Mouse (Mus musculus) thymus, adult 2 months (tissue): ENCODE data around the gene Zscan5b. TPM values are rescaled to one million over a fixed set of nuclear protein-coding genes. Genes with fewer than 3 reads are reported as not detected.
A peak's percentile ranks its signal among the peaks of the same experiment; 100 is the strongest.
"Not testable (repeated sequence)": the region's sequence is repeated elsewhere in the genome, so short reads cannot be mapped to it uniquely, and the experiment has no call there.

Source experiments
- DNase-seq: peaks from one replicate; pipeline ENCODE4 v3.0.0; 2021
- H3K27ac ChIP-seq: fragments of 200-500 bp; 2 replicates; pipeline ENCODE4 v1.5.1; 2012; ENCODE audit warnings: low read length, control low read depth; ENCODE audit not compliant: control insufficient read depth, insufficient read depth
- H3K27me3 ChIP-seq: fragments of 200-500 bp; 2 replicates; pipeline ENCODE4 v1.6.1; 2012; ENCODE audit warnings: mild to moderate bottlenecking, low read length, moderate library complexity, mixed read lengths; ENCODE audit not compliant: control insufficient read depth, insufficient read depth
- H3K36me3 ChIP-seq: fragments of 200-500 bp; 2 replicates; pipeline ENCODE4 v1.6.1; 2012; ENCODE audit warnings: mild to moderate bottlenecking, low read length, moderate library complexity; ENCODE audit not compliant: control insufficient read depth, insufficient read depth
- H3K4me1 ChIP-seq: fragments of 200-500 bp; replicated peaks from 2 replicates; pipeline ENCODE4 v1.6.1; 2012; ENCODE audit warnings: low read length; ENCODE audit not compliant: control insufficient read depth, insufficient read depth
- H3K4me3 ChIP-seq: fragments of 200-500 bp; 2 replicates; pipeline ENCODE4 v1.5.1; 2012; ENCODE audit warnings: mild to moderate bottlenecking, low read length, control low read depth, moderate library complexity; ENCODE audit not compliant: control insufficient read depth, insufficient read depth
- CTCF ChIP-seq: fragments of 200-500 bp; IDR thresholded peaks from 2 replicates; pipeline ENCODE4 v1.5.1; 2012; ENCODE audit warnings: mild to moderate bottlenecking, control low read depth, low read length, moderate library complexity, borderline replicate concordance; ENCODE audit not compliant: control insufficient read depth, poor library complexity, insufficient read depth; ENCODE audit errors: extremely low read depth
- POLR2A ChIP-seq: fragments of 200-500 bp; IDR thresholded peaks from 2 replicates; pipeline ENCODE4 v1.6.1; 2012; ENCODE audit warnings: mild to moderate bottlenecking, low read length, control low read depth, moderate library complexity; ENCODE audit not compliant: control insufficient read depth, poor library complexity, insufficient read depth; ENCODE audit errors: extremely low read depth
- WGBS: fragments of 180-500 bp; shearing (Covaris S2); methylation state at CpG from one replicate; pipeline ENCODE4 v1.1.7; 2018; 5-methylcytosine and 5-hydroxymethylcytosine counted together
- polyA plus RNA-seq: library from polyadenylated mRNA; depleted of rRNA; stranded (reverse); fragments of >200 nt; gene quantifications from 2 replicates; pipeline ENCODE4 v1.2.3, GENCODE M21; 2012

Gene Zscan5b
- polyA plus RNA-seq, 1 experiment: not detected

GRCm38 (mm10) chr7:6258232-6259220, 36.4 kb downstream of the Zscan5b start:
- H3K27ac ChIP-seq: no peak overlapping the region
- no peaks in the 10 kb centered on the region for H3K36me3 ChIP-seq
- H3K27me3 ChIP-seq: no peaks in the 10 kb centered on the region
- TF ChIP-seq POLR2A (no peak), CTCF (no peak)
- DNase-seq: no peak
- no peak overlapping the region for H3K4me3 ChIP-seq
- H3K4me1 ChIP-seq: no peaks in the 10 kb centered on the region
- WGBS: 54% methylated on average over 16 of the region's 16 CpGs

GRCm38 (mm10) chr7:6260004-6260403, 37.9 kb downstream of the Zscan5b start:
- not testable (repeated sequence) for H3K27me3 ChIP-seq, H3K27ac ChIP-seq, DNase-seq, H3K4me1 ChIP-seq, H3K4me3 ChIP-seq, H3K36me3 ChIP-seq
- 82% methylated on average over 2 of the region's 2 CpGs for WGBS

DNA sequence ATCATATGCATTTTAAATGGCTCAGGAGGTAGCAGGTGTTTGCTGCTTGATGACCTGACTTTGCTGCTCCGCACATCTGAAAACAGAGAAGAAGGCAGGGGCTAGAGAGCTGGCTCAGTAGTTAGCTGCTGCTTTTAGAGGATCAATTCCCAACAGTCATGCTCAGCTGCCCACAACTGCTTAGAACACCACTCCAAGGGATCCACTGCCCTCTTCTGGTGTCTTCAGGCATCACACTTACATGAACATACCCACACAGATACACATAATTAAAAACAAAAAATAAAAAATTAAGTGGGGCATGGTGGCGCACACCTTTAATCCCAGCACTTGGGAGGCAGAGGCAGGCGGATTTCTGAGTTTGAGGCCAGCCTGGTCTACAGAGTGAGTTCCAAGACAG, 40.0 kb downstream of the Zscan5b start:
- no peak overlapping the region for H3K27ac ChIP-seq
- no peak overlapping the region for H3K4me3 ChIP-seq
- no peaks in the 10 kb centered on the region for H3K27me3 ChIP-seq
- no peaks in the 10 kb centered on the region for H3K4me1 ChIP-seq
- no peaks in the 10 kb centered on the region for H3K36me3 ChIP-seq
- 86% methylated on average over 3 of the region's 3 CpGs for WGBS
- no peak for TF ChIP-seq CTCF
- TF ChIP-seq POLR2A: no peak
- DNase-seq: no peak

- Histone ChIP-seq H3K4me3 (no peak overlapping the region), H3K4me1 (no peaks in the 10 kb centered on the region), H3K27ac (no peak overlapping the region), H3K27me3 (no peaks in the 10 kb centered on the region), H3K36me3 (no peaks in the 10 kb centered on the region)
- no peak for TF ChIP-seq POLR2A
- 91% methylated on average over 4 of the region's 4 CpGs for WGBS
- no peak for DNase-seq
Observed at GRCm38 (mm10) chr7:6262984-6263383, 40.9 kb downstream of the Zscan5b start.

DNA sequence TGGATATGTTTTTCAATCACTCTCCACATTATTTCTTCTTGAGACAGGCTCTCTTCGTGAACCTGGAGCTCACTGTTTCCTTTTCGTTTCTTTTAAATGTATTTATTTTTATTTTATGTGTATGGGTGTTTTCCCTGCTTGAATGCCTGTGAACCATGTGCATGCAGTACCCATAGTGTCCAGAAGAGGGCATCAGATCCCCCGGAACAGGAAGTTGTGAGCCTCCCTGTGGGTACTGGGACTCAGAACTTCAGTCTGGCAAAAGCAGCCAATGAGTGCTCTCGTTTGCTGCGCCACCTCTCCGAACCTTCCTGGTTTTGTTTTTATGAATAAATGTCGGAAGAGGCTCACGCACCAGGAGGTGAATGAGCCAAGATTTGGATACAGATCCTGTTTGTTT, 43.6 kb downstream of the Zscan5b start:
- TF ChIP-seq POLR2A: no peak
- TF ChIP-seq CTCF: peak; percentile 58; the same call in 1 of the 2 replicates
- Histone ChIP-seq H3K27me3 (no peaks in the 10 kb centered on the region), H3K4me3 (no peak overlapping the region), H3K27ac (no peak overlapping the region), H3K4me1 (no peaks in the 10 kb centered on the region), H3K36me3 (no peaks in the 10 kb centered on the region)
- peak; percentile 54 for DNase-seq
- WGBS: 72% methylated on average over 8 of the region's 8 CpGs

DNA sequence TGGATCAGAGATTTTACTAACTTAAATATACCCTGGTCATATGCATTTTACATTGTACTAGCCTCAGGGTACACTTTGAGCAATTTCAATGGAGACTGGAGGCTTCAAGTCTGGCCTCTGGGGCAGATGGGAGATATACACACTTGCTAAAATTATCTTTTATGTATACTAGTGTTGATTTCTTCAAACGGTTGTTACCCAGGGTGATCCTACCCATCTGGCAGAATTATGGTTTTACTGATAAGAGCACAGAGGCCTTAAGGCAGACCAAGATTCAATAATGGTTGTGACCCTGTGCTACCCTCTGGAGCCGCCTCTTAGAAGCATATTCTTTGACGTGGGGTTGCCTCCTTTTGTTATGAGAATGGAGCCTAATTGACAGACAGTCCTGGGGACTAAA, 55.8 kb downstream of the Zscan5b start:
- no peak overlapping the region for H3K4me3 ChIP-seq
- no peak for TF ChIP-seq CTCF
- no peak for TF ChIP-seq POLR2A
- WGBS: 64% methylated on average over 3 of the region's 3 CpGs
- no peaks in the 10 kb centered on the region for H3K4me1 ChIP-seq
- H3K36me3 ChIP-seq: no peaks in the 10 kb centered on the region
- no peak overlapping the region for H3K27ac ChIP-seq
- no peak for DNase-seq
- no peaks in the 10 kb centered on the region for H3K27me3 ChIP-seq

- no peaks in the 10 kb centered on the region for H3K27me3 ChIP-seq
- 3% methylated on average over 1 of the region's 1 CpGs for WGBS
- no peak overlapping the region for H3K4me3 ChIP-seq
- no peak overlapping the region for H3K27ac ChIP-seq
- TF ChIP-seq POLR2A (no peak), CTCF (no peak)
- peaks cover 12% of the 10 kb centered on the region for H3K4me1 ChIP-seq
- H3K36me3 ChIP-seq: no peaks in the 10 kb centered on the region
- DNase-seq: peak; percentile 85
Observed at GRCm38 (mm10) chr7:6282749-6283148, 60.7 kb downstream of the Zscan5b start.
